Mouse (Mus musculus) liver, embryonic 14 days (tissue): ENCODE results near the gene Otogl. TPM values are rescaled to one million over a fixed set of nuclear protein-coding genes. Genes with fewer than 3 reads are reported as not detected.

Experiments
- polyA plus RNA-seq: library from polyadenylated mRNA; depleted of rRNA; stranded (reverse); fragments of >200 nt; gene quantifications from 2 replicates; pipeline ENCODE4 v1.2.3, GENCODE M21; 2012; rRNA removed

Gene Otogl
- polyA plus RNA-seq: 0.01 TPM in 2 replicates

GRCm38 (mm10) chr10:107912084-107912573 is at the start of gene Otogl:
TSS of gene Otogl (minus strand) at chr10:107912134.

GRCm38 (mm10) chr10:107719806-107720205 is 192.1 kb downstream of the Otogl start, which contains the start of gene Ptprq:
TSS of gene Ptprq (minus strand) at chr10:107720051.

Other genes with a start within 250 kb of the Otogl start
- gene Ptprq, start 192.1 kb downstream of the Otogl start, polyA plus RNA-seq: 0.01 TPM in 2 replicates